Mouse (Mus musculus) midbrain, embryonic 16.5 days (tissue): Measurements from ENCODE around the gene Atp6v1fnb. TPM values are rescaled to one million over a fixed set of nuclear protein-coding genes. Genes with fewer than 3 reads are reported as not detected.
A peak's percentile ranks its signal among the peaks of the same experiment; 100 is the strongest.

Source experiments
- ATAC-seq: fragments of 200-750 bp; cut with Nextera tagmentation; 2 replicates; pipeline ENCODE4 v1.8.0; 2017; ENCODE audit warnings: moderate TSS enrichment
- H3K27ac ChIP-seq: fragments of 300-500 bp; sonication (generic); 2 replicates; pipeline ENCODE4 v1.5.1; 2014; ENCODE audit warnings: mild to moderate bottlenecking, low read length, mixed read lengths
- H3K27me3 ChIP-seq: fragments of 300-500 bp; sonication (generic); 2 replicates; pipeline ENCODE4 v1.6.1; 2014; ENCODE audit warnings: low read depth, low read length, mixed read lengths; ENCODE audit not compliant: control insufficient read depth, insufficient read depth
- H3K36me3 ChIP-seq: fragments of 300-500 bp; sonication (generic); 2 replicates; pipeline ENCODE4 v1.6.1; 2014; ENCODE audit warnings: mild to moderate bottlenecking, low read length, moderate library complexity, mixed read lengths; ENCODE audit not compliant: control insufficient read depth, insufficient read depth
- H3K4me1 ChIP-seq: fragments of 300-500 bp; sonication (generic); 2 replicates; pipeline ENCODE4 v1.6.1; 2014; ENCODE audit warnings: mild to moderate bottlenecking, low read length, mixed read lengths; ENCODE audit not compliant: control insufficient read depth, insufficient read depth
- H3K4me2 ChIP-seq: fragments of 300-500 bp; sonication (generic); 2 replicates; pipeline ENCODE4 v1.6.1; 2014; ENCODE audit warnings: mild to moderate bottlenecking, low read length, mixed read lengths
- H3K4me3 ChIP-seq: fragments of 300-500 bp; sonication (generic); 2 replicates; pipeline ENCODE4 v1.5.1; 2014; ENCODE audit warnings: low read depth, mild to moderate bottlenecking, low read length, moderate library complexity, mixed read lengths
- H3K9ac ChIP-seq: fragments of 300-500 bp; sonication (generic); 2 replicates; pipeline ENCODE4 v1.6.1; 2014; ENCODE audit warnings: low read depth, low read length, mixed read lengths
- H3K9me3 ChIP-seq: fragments of 300-500 bp; sonication (generic); replicated peaks from 2 replicates; pipeline ENCODE4 v1.6.1; 2014; ENCODE audit warnings: mild to moderate bottlenecking, low read length, mixed read lengths; ENCODE audit not compliant: control insufficient read depth, poor library complexity, severe bottlenecking
- WGBS: fragments of 180-500 bp; shearing (Covaris S2); extraction: QIAGEN DNeasy Blood & Tissue Kit; methylation state at CpG from one replicate; pipeline ENCODE4 v1.1.7; 2014; 5-methylcytosine and 5-hydroxymethylcytosine counted together
- polyA plus RNA-seq: library from polyadenylated mRNA; unstranded; fragments of >200 nt; fragmentation: Nextera tagmentation; extraction: Ambion mirVana; gene quantifications from 2 replicates; pipeline ENCODE4 v1.2.1, GENCODE M21; 2015

Atp6v1fnb gene
- polyA plus RNA-seq, 1 experiment from 2014 or later, result 0.45 TPM

DNA sequence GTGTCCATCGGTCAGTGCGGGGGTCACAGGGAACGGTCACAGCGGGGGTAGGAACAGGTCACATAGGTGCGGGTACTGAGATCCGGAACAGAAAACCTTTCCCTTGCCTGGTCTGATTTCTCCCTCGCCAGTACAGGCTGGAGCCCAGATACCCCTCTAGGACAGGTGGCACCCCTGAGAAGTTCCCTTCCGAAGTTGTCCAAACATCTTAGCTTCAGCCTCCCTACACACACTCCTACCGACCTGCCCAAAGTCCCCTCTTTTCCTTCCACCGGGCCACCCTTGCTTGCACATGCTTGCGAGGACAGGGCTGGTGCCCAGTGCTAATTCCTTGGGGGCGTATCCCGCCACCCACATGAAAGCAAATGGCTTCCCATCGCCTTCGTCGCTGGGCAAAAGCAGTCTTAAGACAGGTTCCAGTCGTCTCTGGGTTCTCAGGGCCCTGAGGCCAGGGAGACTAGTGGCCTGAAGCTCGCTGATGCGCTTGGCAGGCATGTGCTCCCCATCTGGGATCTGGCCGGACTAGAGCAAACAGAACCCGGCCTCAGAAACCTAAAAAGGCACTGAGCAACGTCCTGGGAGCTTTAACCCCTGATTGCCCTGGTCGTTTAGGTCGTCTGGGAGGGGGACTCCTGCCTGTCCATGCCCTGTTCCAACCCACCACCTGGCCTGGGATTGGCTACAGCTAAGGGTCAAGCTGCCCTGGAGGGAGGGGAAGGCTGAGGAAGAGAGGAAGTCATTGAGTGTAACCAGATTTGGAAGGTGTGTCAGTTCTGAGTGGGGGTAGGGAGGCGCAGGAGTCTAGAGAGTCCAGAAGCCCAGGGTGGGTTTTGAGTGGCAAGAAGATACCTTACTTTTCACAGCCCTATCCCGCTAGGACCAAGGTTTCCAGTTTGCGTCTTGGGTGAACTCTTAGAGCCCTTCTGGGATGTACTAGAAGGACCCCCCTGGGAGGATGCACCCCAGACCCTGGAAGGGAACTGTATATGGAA is 37.1 kb upstream of the Atp6v1fnb start:
- H3K4me3 ChIP-seq, result peak overlapping the region; percentile 41
- peaks cover 27% of the 10 kb centered on the region for H3K27me3 ChIP-seq
- no peak for ATAC-seq
- peak overlapping the region; percentile 61; the same call in 1 of the 2 replicates for H3K9ac ChIP-seq
- no peaks in the 10 kb centered on the region for H3K36me3 ChIP-seq
- H3K27ac ChIP-seq, result no peak overlapping the region; the same call in 1 of the 2 replicates
- peak overlapping the region; percentile 75 for H3K4me2 ChIP-seq
- H3K9me3 ChIP-seq, result no peaks in the 10 kb centered on the region
- peaks cover 21% of the 10 kb centered on the region for H3K4me1 ChIP-seq
- WGBS, result 7% methylated on average over 27 of the region's 27 CpGs

DNA sequence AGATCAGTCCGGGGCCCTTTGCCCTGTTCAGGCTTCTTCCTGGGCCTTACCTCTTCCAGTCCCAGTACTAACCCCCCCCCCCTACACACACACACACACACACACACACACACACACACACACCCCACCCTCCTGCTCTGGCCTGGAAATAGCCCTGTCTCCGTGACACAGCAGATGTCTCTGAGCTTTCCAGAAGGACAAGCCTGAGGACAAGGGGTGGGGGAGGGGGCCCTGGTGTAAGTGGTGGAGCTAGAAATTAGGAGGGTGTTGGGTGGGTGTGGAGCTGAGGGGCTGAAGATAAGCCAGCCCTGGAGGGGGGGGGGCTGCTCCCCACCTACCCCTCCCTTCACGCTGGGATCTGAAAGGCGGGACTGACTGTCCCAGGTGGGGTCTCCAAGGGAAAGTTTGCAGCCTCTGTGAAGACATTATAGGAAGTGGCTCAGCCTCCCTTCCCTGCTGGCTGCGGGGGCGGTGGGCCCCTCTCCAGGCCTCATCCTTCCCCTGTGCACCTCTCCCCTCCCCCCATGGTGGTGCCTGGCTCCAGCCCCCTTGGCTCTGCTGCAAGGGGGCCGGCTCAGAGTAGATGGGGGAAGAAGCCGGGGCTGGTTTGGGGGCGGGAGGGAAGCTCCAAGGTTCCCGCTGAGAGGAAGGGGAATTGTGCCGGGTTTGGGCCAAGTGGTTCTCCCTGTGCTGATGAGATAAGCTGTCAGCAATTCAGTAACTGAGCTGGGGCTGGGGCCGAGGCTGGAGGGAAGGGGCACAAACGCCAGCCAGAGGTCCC is 36.1 kb upstream of the Atp6v1fnb start:
- ATAC-seq, result peak; percentile 37; the same call in 1 of the 2 replicates
- H3K9ac ChIP-seq, result no peak overlapping the region
- peak overlapping the region; percentile 25 for H3K4me2 ChIP-seq
- no peak overlapping the region; the same call in 1 of the 2 replicates for H3K4me3 ChIP-seq
- H3K9me3 ChIP-seq, result no peaks in the 10 kb centered on the region
- H3K27ac ChIP-seq, result no peak overlapping the region
- H3K36me3 ChIP-seq, result no peaks in the 10 kb centered on the region
- H3K27me3 ChIP-seq, result peaks cover 27% of the 10 kb centered on the region
- H3K4me1 ChIP-seq, result peaks cover 21% of the 10 kb centered on the region
- WGBS, result 6% methylated on average over 13 of the region's 13 CpGs

DNA sequence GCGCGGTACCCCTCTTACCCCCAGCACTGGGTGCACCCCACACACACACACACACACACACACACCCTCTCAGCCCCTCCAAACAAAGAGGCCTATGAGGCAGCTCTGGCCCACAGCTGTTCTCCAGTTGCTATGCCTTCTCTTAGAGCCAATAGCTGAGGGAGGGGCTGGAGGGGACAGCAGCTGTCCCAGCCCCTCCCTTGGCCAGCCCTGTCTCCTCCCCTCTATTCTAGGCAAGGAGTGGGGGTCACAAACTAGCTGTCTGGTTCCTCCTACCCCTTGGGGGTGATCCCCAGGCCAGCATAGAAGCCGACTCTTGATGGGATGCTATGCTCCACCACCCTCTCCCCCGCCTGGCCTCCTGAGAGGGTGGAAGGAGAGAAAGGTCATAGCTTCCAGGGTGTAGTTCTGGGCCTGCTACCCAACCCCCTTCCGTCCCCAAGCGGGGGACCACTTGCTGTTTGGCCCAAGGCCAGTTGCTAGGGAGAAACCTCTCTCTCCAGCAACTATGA is 35.2 kb upstream of the Atp6v1fnb start:
- WGBS, result 11% methylated on average over 6 of the region's 6 CpGs
- H3K4me3 ChIP-seq, result no peak overlapping the region

DNA sequence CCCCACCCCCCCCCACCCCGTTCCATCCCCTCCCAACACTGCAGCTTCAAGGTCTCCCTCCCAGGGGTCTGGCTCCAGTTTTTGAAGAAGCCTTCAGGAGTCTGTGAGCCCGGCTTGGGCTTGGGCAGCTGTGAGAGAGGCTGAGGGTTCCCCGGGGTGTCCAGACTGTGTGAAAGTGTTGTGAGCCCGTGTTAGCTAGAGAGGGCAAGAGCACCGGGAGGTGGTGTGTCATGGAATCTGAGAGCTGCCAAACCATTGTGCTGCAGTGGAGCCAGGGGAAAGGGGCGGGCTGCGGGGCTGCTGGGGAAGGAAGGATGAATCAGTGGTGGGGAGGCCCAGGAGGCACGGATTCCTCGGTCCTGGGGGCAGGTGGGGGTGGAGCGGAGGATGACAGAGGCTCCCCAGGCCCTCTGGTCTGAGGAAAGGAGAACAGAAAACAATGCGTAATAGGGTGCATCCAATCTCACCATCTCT is 34.7 kb upstream of the Atp6v1fnb start:
- H3K9ac ChIP-seq, result no peak overlapping the region
- H3K4me2 ChIP-seq, result no peak overlapping the region; the same call in 1 of the 2 replicates

More for the DNA sequence above, 35.2 kb upstream of the Atp6v1fnb start:
- Histone ChIP-seq H3K27me3 (peaks cover 27% of the 10 kb centered on the region), H3K4me1 (peaks cover 21% of the 10 kb centered on the region), H3K4me2 (no peak overlapping the region), H3K9ac (no peak overlapping the region), H3K9me3 (no peaks in the 10 kb centered on the region), H3K27ac (peak overlapping the region; percentile 47; the same call in 1 of the 2 replicates), H3K36me3 (no peaks in the 10 kb centered on the region)
- ATAC-seq, result peak; percentile 32

DNA sequence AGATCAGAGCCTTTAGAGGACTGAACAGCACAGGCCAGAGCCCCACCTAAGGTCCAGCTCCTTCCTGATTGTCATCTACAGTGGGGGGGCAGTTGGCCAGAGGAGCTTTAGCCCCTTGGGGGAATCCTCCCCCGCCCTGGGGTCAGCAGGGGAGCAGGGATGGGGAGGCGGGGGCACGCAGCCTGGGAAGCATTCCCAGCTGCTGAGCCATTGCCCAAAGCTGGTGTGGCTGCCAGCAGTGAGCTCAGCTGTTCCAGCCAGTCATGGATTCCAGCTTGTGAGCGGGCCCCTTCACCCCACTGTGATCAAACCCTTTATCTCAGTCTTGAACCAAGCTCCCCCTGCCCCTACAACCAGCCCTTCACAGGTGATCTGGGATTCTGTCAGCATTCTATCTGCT is 32.0 kb upstream of the Atp6v1fnb start:
- Histone ChIP-seq H3K27ac (no peak overlapping the region), H3K4me3 (no peak overlapping the region), H3K4me1 (peaks cover 12% of the 10 kb centered on the region; the same call in 1 of the 2 replicates), H3K36me3 (no peaks in the 10 kb centered on the region), H3K9ac (no peak overlapping the region), H3K9me3 (no peaks in the 10 kb centered on the region), H3K27me3 (peaks cover 15% of the 10 kb centered on the region), H3K4me2 (no peak overlapping the region)
- no peak for ATAC-seq
- WGBS, result 64% methylated on average over 4 of the region's 4 CpGs

More for the DNA sequence above, 34.7 kb upstream of the Atp6v1fnb start:
- WGBS, result 2% methylated on average over 11 of the region's 11 CpGs
- Histone ChIP-seq H3K36me3 (no peaks in the 10 kb centered on the region), H3K9me3 (no peaks in the 10 kb centered on the region), H3K4me3 (no peak overlapping the region), H3K4me1 (peaks cover 21% of the 10 kb centered on the region), H3K27me3 (peaks cover 27% of the 10 kb centered on the region), H3K27ac (0 out of 2 replicates have a peak overlapping the region, but pooled peaks have one; percentile 5)
- ATAC-seq, result peak; percentile 33; the same call in 1 of the 2 replicates

DNA sequence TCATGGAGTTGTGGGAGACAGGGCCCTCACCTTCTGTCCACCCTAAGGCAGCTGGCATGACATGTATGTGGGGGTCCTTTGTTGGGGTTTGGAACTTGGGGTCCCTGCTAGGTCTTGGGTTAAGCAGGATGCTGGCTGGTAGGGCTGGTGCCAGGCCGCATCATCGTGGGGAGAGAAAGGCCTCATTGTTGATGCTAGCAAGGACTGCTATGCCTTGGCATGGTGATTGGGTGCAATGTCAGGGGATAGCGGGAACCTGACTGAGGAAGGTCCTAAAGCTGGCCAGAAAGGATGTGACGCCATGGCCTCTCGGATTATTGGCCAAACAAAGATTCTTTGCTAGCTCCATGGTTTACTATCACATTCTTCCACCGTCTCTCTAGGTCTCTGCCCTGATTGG is 31.4 kb upstream of the Atp6v1fnb start:
- ATAC-seq, result no peak
- Histone ChIP-seq H3K27ac (no peak overlapping the region), H3K4me2 (no peak overlapping the region), H3K36me3 (no peaks in the 10 kb centered on the region), H3K9me3 (no peaks in the 10 kb centered on the region), H3K4me3 (no peak overlapping the region), H3K4me1 (peaks cover 11% of the 10 kb centered on the region; the same call in 1 of the 2 replicates), H3K27me3 (peaks cover 9% of the 10 kb centered on the region), H3K9ac (no peak overlapping the region)
- WGBS, result 87% methylated on average over 6 of the region's 6 CpGs

DNA sequence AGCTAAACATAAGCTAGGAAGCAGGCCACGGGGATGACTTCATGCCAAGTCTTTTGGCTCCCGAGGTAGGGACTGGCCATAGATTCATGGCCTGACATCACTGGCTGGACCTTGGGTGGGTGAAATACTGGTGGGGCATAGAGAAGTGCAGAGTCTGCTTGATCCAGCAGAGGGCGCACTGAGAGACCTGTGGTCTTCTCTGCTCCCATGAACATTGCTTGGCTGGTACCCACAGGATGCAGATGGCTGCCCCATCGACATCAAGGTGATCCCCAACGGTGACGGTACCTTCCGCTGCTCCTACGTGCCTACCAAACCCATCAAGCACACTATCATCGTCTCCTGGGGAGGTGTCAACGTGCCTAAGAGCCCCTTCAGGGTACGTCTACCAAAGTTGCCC is 26.5 kb upstream of the Atp6v1fnb start:
- Histone ChIP-seq H3K36me3 (no peaks in the 10 kb centered on the region), H3K4me1 (no peaks in the 10 kb centered on the region), H3K9me3 (no peaks in the 10 kb centered on the region), H3K4me2 (no peak overlapping the region), H3K27me3 (no peaks in the 10 kb centered on the region), H3K9ac (no peak overlapping the region), H3K27ac (no peak overlapping the region), H3K4me3 (no peak overlapping the region)
- no peak for ATAC-seq
- 75% methylated on average over 11 of the region's 11 CpGs for WGBS

DNA sequence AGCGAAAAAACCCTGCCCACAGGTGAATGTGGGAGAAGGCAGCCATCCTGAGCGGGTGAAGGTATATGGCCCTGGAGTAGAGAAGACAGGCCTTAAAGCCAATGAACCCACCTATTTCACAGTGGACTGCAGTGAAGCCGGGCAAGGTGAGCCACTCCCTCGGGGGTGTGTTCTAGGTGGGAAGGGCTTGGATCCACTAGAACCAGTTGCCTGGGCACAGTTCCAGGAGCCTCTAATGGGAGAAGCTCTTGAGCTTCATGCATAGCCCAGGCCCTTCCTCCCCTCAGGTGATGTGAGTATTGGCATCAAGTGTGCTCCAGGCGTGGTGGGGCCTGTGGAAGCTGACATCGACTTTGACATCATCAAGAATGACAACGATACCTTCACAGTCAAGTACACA is 25.9 kb upstream of the Atp6v1fnb start:
- Histone ChIP-seq H3K36me3 (no peaks in the 10 kb centered on the region), H3K27me3 (no peaks in the 10 kb centered on the region), H3K9ac (no peak overlapping the region), H3K4me2 (no peak overlapping the region), H3K27ac (no peak overlapping the region), H3K4me1 (no peaks in the 10 kb centered on the region), H3K4me3 (no peak overlapping the region), H3K9me3 (no peaks in the 10 kb centered on the region)
- WGBS, result 94% methylated on average over 7 of the region's 7 CpGs
- no peak for ATAC-seq
